Mouse (Mus musculus): Measurements from ENCODE around the gene Erich4.

DNA sequence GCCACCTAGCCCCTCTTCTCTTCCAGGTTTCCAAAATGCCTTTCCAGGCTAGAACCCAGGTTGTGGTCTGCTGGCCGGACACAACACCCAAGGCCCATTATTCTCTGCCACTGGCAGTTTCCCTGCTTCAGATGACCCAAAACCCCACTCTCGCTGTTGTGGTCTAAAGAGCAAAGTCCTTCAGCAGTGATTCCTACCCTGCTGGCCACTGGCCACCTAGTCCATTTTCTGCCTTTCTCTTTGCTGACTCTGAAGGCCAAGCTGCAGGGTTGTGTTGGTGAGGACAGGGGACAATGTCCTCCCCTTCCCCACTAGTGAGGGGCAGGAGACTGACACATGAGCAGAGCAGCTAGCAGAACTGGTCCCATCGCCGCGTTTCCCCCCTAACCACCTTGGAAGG lies 40.6 kb downstream of the Erich4 start:
- TF ChIP-seq CTCF (IDR thresholded peaks at IDR 0.05; ENCODE audit: low read depth) (no peak), EP300 (IDR thresholded peaks at IDR 0.05; ENCODE audit: low read depth) (no peak)

Measured in heart, postnatal 0 days (tissue).